ENCODE assay signal across 9 mouse cellular contexts in genomic region chr1:143503436-143504065, GRCm38 (mm10).
A peak's percentile ranks its signal among the peaks of the same experiment; 100 is the strongest.
DNase-seq lines count a peak whose midpoint lies in the region; ATAC-seq and TF ChIP-seq lines count a peak whose summit lies in the region.
"Had no signal": no experiment of that assay in that cellular context is flagged by ENCODE, and none has a peak within 500 bp of the region (broad histone marks: within the 10 kb centered on the region; RNA-seq: fewer than 3 reads in every experiment).

No protein-coding gene starts in this region.

- no peak for ATAC-seq in hindbrain, postnatal 0 days
- no peak for ATAC-seq in hindbrain, embryonic 14.5 days (ENCODE audit: low FRiP score)
- peak; percentile 94 for ATAC-seq in embryonic facial prominence, embryonic 14.5 days (ENCODE audit: low read depth)
- ATAC-seq: forebrain, embryonic 14.5 days had no signal

- no peaks in the 10 kb centered on the region for H3K4me1 ChIP-seq in hindbrain, postnatal 0 days (ENCODE audit: insufficient read depth, low read length)
- H3K4me1 ChIP-seq in hindbrain, embryonic 14.5 days (replicated peaks; ENCODE audit: control insufficient read depth, insufficient read depth, low read length) = no peaks in the 10 kb centered on the region
- peaks cover 5% of the 10 kb centered on the region; the same call in 1 of the 2 replicates for H3K4me1 ChIP-seq in embryonic facial prominence, embryonic 14.5 days (ENCODE audit: control insufficient read depth, insufficient read depth, low read length)

- DNase-seq in hindbrain, postnatal 0 days (ENCODE audit: low spot score) = peak; percentile 4
- DNase-seq in hindbrain, embryonic 14.5 days (ENCODE audit: low spot score) = no peak
- DNase-seq in brain, adult 2 months (ENCODE audit: low read depth, low spot score) = peak; percentile 72
- DNase-seq in embryonic facial prominence, embryonic 14.5 days (ENCODE audit: low spot score) = peak; percentile 79
- DNase-seq in mesoderm, embryonic 11.5 days (ENCODE audit: low read depth, low spot score) = peak; percentile 30
- no peak for DNase-seq in urinary bladder, postnatal 10 days (ENCODE audit: low spot score)
- DNase-seq in neural tube, embryonic 10.5 days (ENCODE audit: extremely low spot score, low spot score) = no peak

- no peaks in the 10 kb centered on the region for H3K9me3 ChIP-seq in hindbrain, postnatal 0 days (ENCODE audit: low read length)
- no peaks in the 10 kb centered on the region for H3K9me3 ChIP-seq in hindbrain, embryonic 14.5 days (ENCODE audit: control insufficient read depth, low read length)
- H3K9me3 ChIP-seq in embryonic facial prominence, embryonic 14.5 days (ENCODE audit: control insufficient read depth, low read length) = no peaks in the 10 kb centered on the region
- H3K9me3 ChIP-seq: G1E had no signal

- no peak overlapping the region for H3K9ac ChIP-seq in hindbrain, postnatal 0 days (replicated peaks; ENCODE audit: low read length)
- no peak overlapping the region for H3K9ac ChIP-seq in hindbrain, embryonic 14.5 days
- H3K9ac ChIP-seq in embryonic facial prominence, embryonic 14.5 days (ENCODE audit: low read depth, low read length) = no peak overlapping the region

- no peak for TF ChIP-seq CTCF in hindbrain, postnatal 0 days (IDR thresholded peaks at IDR 0.05; ENCODE audit: low read depth)

- H3K4me3 ChIP-seq in hindbrain, postnatal 0 days (ENCODE audit: low read length) = no peak overlapping the region
- H3K4me3 ChIP-seq in hindbrain, embryonic 14.5 days (replicated peaks; ENCODE audit: low read length) = no peak overlapping the region
- H3K4me3 ChIP-seq in embryonic facial prominence, embryonic 14.5 days (ENCODE audit: low read depth, low read length) = no peak overlapping the region

- H3K36me3 ChIP-seq in hindbrain, postnatal 0 days (ENCODE audit: insufficient read depth, low read length) = no peaks in the 10 kb centered on the region
- no peaks in the 10 kb centered on the region for H3K36me3 ChIP-seq in hindbrain, embryonic 14.5 days (replicated peaks; ENCODE audit: control insufficient read depth, insufficient read depth)
- no peaks in the 10 kb centered on the region for H3K36me3 ChIP-seq in embryonic facial prominence, embryonic 14.5 days (ENCODE audit: control insufficient read depth, insufficient read depth, low read length)
- H3K36me3 ChIP-seq: G1E had no signal

- WGBS in hindbrain, postnatal 0 days = 65% methylated on average over 11 of the region's 11 CpGs
- 68% methylated on average over 11 of the region's 11 CpGs for WGBS in hindbrain, embryonic 14.5 days
- WGBS in embryonic facial prominence, embryonic 14.5 days = 18% methylated on average over 11 of the region's 11 CpGs

- H3K4me2 ChIP-seq in hindbrain, postnatal 0 days (ENCODE audit: low read depth, low read length) = no peak overlapping the region
- H3K4me2 ChIP-seq in hindbrain, embryonic 14.5 days (replicated peaks) = no peak overlapping the region
- H3K4me2 ChIP-seq in embryonic facial prominence, embryonic 14.5 days (ENCODE audit: low read depth, low read length) = peak overlapping the region; percentile 26

- no peaks in the 10 kb centered on the region for H3K27me3 ChIP-seq in hindbrain, postnatal 0 days (ENCODE audit: insufficient read depth, low read length)
- no peaks in the 10 kb centered on the region for H3K27me3 ChIP-seq in hindbrain, embryonic 14.5 days (ENCODE audit: control insufficient read depth, insufficient read depth, low read length)
- no peaks in the 10 kb centered on the region for H3K27me3 ChIP-seq in embryonic facial prominence, embryonic 14.5 days (replicated peaks; ENCODE audit: control insufficient read depth, insufficient read depth, low read length)

- H3K27ac ChIP-seq in hindbrain, postnatal 0 days = no peak overlapping the region
- no peak overlapping the region for H3K27ac ChIP-seq in hindbrain, embryonic 14.5 days
- H3K27ac ChIP-seq in embryonic facial prominence, embryonic 14.5 days (replicated peaks; ENCODE audit: low read depth, low read length) = no peak overlapping the region; the same call in 1 of the 2 replicates

Comparison
In these comparisons a context has a peak if more than half of its experiments do, and no peak if none do; other contexts are left out.
1. DNase-seq: peak in hindbrain, postnatal 0 days (single experiment), brain, adult 2 months (single experiment), embryonic facial prominence, embryonic 14.5 days (single experiment) and mesoderm, embryonic 11.5 days (single experiment); none in hindbrain, embryonic 14.5 days (single experiment), urinary bladder, postnatal 10 days (single experiment) and neural tube, embryonic 10.5 days (single experiment).